In genomic region chr6:35245086-35245485, GRCm38 (mm10) we compare ENCODE assay signal across 8 mouse cellular contexts.
DNase-seq lines count a peak whose midpoint lies in the region; ATAC-seq lines count a peak whose summit lies in the region.

No protein-coding gene starts in this region.

- DNase-seq in cerebellum, adult 9-10 months, result peak; percentile 47
- no peak for DNase-seq in cerebellum, adult 11-12 months
- DNase-seq in layer of hippocampus, adult 11-12 months (ENCODE audit: low spot score), result peak; percentile 21
- no peak for DNase-seq in layer of hippocampus, postnatal 10 days (ENCODE audit: low spot score in 2 of 2)
- peak; percentile 62 for DNase-seq in MN1 (ENCODE audit: low spot score)
- no peak for DNase-seq in spleen, adult 12 weeks (ENCODE audit: low spot score)
- no peak for DNase-seq in cerebellum, postnatal 25 days

- ATAC-seq in megakaryocyte, adult 5-6 weeks (ENCODE audit: poor library complexity, severe bottlenecking), result peak; percentile 63

Comparison
In these comparisons a context has a peak if more than half of its experiments do, and no peak if none do; other contexts are left out.
1. DNase-seq: peak in cerebellum, adult 9-10 months (single experiment), layer of hippocampus, adult 11-12 months (single experiment) and MN1 (single experiment); none in cerebellum, adult 11-12 months (single experiment), layer of hippocampus, postnatal 10 days (0 of 2), spleen, adult 12 weeks (single experiment) and cerebellum, postnatal 25 days (0 of 2).